Mouse (Mus musculus) brown adipose tissue, adult 24 weeks (tissue): ENCODE measurements around the gene Stim1. TPM values are rescaled to one million over a fixed set of nuclear protein-coding genes. Genes with fewer than 3 reads are reported as not detected.
A peak's percentile ranks its signal among the peaks of the same experiment; 100 is the strongest.

ENCODE experiments used
- H3K27ac ChIP-seq: fragments of 200-500 bp; replicated peaks from 2 replicates; pipeline ENCODE4 v1.5.1; 2012; ENCODE audit warnings: low read depth, mild to moderate bottlenecking, low read length
- H3K4me1 ChIP-seq: fragments of 200-500 bp; 2 replicates; pipeline ENCODE4 v1.6.1; 2012; ENCODE audit warnings: low read length, mixed read lengths; ENCODE audit not compliant: control insufficient read depth, insufficient read depth, insufficient read length
- H3K4me3 ChIP-seq: fragments of 200-500 bp; 2 replicates; pipeline ENCODE4 v1.5.1; 2012; ENCODE audit warnings: low read depth, mild to moderate bottlenecking, low read length, moderate library complexity; ENCODE audit not compliant: insufficient read depth
- polyA plus RNA-seq: library from polyadenylated mRNA; stranded (reverse); fragments of >200 nt; gene quantifications from 2 replicates; pipeline ENCODE4 v1.2.4, GENCODE M21; 2012; ENCODE audit not compliant: missing spikeins, insufficient read depth, insufficient read length

Stim1 gene
- polyA plus RNA-seq, 1 experiment = 52.6 TPM

DNA sequence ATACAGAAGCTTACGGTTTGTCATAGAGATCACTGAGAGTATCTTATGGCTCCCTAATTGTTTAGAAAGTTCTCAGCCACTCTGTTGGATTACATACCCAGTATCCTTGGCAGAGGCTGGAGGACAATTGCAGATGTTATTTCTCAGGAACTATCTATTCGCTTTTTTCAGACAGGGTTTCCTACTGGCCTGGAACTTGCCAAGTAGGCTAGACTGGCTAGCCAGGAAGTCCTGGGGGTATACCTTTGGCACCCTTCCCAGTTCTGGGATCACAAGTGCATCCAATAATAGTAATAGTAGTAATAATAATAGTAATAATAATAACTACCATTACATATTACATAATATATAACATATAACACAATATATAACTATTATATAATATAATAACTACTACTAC, 38.0 kb downstream of the Stim1 start:
- H3K4me1 ChIP-seq = peaks cover 12% of the 10 kb centered on the region; the same call in 1 of the 2 replicates

DNA sequence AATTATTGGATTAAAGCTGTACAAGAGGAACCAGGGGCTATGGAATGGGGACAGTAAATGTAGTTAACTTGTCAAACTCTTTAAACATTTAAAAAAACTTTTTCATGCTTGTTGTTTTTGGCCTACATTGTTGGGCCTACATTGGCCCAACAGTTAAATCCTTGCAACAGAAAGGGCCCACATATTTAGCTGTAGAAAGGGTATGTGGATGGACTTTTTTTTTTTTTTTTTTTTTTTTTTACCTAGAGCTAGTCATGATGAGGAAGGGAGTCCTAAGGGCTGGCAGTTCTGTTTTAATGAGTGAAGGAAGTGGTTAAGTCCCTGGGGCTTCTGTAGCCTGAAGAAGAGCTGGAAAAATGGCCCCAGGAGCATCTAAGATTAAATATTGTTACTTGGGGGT, 42.7 kb downstream of the Stim1 start:
- peaks cover 14% of the 10 kb centered on the region for H3K4me1 ChIP-seq
- peak overlapping the region; percentile 94 for H3K27ac ChIP-seq
- no peak overlapping the region for H3K4me3 ChIP-seq

More for the DNA sequence above, 38.0 kb downstream of the Stim1 start:
- no peak overlapping the region for H3K27ac ChIP-seq
- H3K4me3 ChIP-seq = no peak overlapping the region

DNA sequence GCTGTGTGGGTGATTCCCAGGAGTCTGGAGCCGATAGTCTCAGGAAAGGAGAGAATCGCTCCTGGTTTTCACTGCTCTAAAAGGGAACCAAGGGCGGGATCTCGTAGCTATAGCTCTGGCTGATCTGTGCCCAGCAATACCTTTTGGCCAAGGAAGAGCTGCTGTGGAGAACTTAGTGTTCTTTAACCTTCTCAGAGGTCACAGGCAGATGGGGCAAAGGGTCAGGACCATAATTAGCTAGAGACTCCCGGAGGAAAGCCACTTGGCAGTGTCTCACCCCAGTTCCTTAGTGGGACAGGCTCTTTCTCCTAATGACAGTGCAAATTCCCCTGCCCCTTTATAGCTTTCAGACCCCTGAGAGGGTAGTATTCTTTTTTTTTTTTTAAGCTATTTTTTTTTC, 43.2 kb downstream of the Stim1 start:
- Histone ChIP-seq H3K4me3 (no peak overlapping the region), H3K4me1 (peaks cover 17% of the 10 kb centered on the region), H3K27ac (peak overlapping the region; percentile 94)

DNA sequence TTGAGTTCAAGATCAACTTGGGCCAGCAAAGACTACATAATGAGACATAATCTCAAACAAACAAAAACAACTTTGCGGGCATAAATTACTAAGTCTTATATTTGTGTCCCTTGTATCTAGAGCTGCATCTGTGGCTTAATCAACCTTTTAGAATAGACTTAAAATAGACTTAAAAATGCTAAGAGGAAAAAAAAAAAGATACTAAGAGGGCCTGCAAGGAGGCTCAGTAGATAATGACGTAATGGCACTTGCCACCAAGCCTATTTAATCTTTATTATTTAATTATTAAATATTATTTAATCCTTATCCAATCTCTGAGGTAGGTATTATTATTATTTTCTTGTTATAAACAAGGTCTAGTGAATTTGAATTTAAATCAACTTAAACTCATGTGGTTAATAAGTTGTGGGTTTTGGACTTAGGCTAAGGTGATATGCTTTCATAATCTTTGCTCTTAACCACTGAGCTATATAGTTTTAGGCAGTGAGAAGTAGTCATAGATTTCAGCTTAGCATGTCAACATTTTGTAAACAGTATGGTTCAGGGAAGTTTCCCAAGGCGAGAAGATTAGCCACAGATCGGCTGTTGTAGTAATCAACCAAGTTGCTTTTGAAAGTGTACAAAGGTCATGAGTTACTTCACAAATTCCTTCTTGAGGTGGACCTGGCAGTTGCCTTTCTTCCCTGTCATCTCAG, 45.4 kb downstream of the Stim1 start:
- peaks cover 17% of the 10 kb centered on the region for H3K4me1 ChIP-seq
- no peak overlapping the region for H3K4me3 ChIP-seq
- peak overlapping the region; percentile 30; the same call in 1 of the 2 replicates for H3K27ac ChIP-seq

DNA sequence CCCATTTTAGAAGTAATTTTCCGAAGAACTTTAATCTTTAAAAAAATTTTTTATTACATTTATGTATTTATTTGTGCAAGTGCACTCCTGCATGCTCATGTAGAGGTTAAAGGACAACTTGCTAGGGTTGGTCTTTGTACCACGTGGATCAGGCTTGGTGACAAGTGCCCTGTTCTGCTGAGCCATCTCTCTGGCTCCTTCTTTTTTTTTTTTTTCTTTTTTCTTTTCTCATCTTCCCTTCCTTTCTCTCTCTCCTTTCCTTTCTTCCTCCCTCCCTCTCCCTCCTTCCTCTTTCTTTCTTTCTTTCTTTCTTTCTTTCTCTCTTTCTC, 45.9 kb downstream of the Stim1 start:
- Histone ChIP-seq H3K4me1 (peaks cover 17% of the 10 kb centered on the region), H3K4me3 (no peak overlapping the region), H3K27ac (peak overlapping the region; percentile 70)

DNA sequence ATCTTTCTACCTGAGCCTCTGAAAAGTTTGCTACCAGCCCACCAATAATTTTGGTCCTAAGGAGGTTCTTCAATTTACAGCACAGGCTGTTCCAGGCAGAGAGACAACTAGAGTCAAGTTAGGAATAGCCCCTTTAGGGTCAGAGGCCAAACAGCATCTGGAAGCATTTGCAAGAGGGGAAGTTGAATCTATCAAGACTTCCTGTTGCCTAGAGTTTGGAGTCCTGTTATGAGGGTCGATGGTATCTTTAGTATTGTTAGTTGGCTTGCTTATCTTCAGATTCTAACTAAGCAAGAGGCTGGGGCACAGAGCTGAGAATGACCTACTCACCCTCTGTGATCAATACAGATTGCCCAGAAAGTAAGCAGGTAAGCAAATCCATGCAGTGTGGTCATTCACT, 46.5 kb downstream of the Stim1 start:
- peak overlapping the region; percentile 84 for H3K27ac ChIP-seq
- no peak overlapping the region for H3K4me3 ChIP-seq
- peaks cover 17% of the 10 kb centered on the region for H3K4me1 ChIP-seq

DNA sequence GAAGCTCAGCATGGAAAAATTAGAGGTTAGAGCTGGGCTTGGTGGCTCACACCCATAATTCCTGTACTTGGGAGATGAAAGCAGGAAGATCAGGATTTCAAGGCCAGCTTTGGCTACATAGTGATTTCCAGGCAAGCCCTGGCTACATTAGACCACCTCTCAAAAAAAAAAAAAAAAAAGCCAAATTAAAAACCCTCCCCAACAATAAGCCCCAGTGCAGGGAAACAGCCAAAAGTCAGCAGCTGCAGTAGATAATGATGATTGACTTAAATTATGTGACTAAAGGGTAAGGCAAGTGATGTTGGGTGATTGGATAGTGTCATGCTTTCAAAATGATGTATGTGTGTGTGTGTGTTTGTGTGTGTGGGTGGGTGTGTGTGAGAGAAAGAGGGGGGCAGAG, 47.3 kb downstream of the Stim1 start:
- Histone ChIP-seq H3K4me3 (no peak overlapping the region), H3K27ac (peak overlapping the region; percentile 46), H3K4me1 (peaks cover 17% of the 10 kb centered on the region)

DNA sequence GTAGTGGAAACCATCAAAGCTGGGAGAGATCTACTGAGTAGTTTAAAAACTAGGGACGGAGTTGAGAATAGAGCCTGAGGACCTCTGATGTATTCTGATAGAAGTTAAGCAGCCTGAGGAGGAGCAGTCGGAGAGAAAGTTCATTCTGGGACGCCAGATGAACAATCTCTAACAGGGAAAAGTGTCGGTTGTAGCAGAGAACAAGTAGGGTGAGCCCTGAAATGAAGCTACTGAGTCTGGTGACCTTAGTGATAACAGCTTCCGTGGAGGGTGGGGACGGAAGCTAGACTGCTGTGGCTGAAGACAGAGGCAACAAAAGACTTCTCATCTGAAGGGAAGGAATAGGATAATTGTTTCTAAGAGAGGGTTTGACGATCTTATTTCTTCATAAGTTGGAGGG, 47.8 kb downstream of the Stim1 start:
- no peak overlapping the region for H3K4me3 ChIP-seq
- peaks cover 17% of the 10 kb centered on the region for H3K4me1 ChIP-seq
- H3K27ac ChIP-seq = no peak overlapping the region

DNA sequence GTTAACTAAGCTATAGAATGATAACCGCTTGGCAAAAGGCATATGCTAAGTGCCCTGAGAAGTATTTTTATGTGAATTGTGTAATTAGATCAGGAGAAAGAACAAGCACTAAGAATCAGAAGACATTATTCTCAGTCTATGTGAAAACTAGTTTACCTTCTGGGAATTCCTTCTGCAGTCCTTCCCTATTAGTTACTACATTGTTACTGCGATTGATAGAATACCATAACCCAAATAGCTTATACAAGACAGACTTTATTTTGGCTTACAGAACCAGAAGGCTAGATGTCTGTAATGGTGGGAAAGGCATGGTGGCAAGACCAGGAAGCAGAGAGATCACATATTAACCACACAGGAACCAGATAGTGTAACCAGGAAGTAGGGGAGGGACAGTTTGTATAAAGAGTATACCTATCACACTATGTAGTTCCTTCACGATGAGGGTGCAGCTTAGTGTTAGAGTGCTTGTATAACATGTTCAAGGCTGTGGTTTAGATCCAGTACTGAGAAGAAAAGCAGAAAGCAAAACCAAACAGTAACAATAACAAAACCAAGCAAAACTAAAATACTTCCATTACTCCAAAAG, 50.1 kb downstream of the Stim1 start:
- Histone ChIP-seq H3K4me1 (peaks cover 12% of the 10 kb centered on the region), H3K27ac (no peak overlapping the region), H3K4me3 (no peak overlapping the region)

DNA sequence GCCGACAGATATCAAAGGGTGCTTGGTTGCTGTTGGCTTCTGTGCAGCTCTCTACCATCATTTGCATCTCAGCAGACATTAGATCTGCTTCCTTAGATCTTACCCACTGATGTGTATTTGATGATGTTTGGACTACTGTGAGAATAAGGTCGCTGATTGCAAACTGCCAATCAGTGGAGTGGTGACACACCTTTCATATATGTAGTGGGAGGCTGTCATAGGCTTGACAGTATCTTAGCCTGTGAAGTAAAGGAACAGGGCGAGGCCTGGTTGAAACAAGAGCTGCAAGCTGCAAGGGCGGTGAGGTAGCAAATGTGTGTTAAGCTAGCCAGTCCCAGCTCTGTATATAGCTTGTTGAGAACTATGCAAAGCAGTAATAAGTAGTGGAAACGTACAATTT, 54.5 kb downstream of the Stim1 start:
- H3K27ac ChIP-seq = no peak overlapping the region
- no peak overlapping the region for H3K4me3 ChIP-seq
- peaks cover 2% of the 10 kb centered on the region; the same call in 1 of the 2 replicates for H3K4me1 ChIP-seq

DNA sequence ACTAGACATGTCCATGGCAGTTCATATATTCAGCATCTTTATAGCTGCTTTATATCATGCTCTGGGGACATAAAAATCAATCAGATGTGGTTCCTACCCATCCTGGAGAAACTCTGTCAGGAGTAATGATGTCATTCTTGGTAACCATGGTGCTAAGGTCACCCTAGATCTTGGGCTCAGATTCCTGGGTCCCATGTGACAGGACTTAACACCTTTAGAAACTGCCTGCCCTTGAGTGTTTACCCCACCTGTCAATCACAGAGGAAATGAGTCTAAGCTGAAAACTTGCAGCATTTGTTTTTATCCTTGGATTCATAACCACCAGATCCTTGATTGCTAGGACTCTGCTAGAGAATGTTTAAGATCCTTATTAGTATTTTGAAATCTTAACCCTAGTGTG, 58.7 kb downstream of the Stim1 start:
- Histone ChIP-seq H3K27ac (no peak overlapping the region), H3K4me3 (no peak overlapping the region), H3K4me1 (peaks cover 2% of the 10 kb centered on the region; the same call in 1 of the 2 replicates)

DNA sequence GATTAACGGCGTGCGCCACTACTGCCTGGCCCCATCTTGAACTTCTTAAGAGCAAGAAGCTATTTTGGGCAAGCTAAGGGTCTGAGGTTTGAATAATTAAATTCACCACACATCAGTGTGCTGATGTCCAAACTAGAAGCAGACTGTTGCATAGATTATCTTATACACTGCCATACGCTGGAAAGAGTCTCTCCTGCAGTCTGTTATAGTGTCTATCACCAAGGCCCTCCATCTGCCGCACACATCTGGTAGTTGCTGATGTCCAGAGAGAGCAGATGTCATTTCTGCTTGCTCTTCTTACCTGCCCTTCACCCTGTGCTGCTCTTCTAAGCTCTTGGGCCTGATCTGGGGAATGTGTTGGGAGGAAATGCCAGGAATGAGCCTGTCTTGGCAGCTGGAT, 62.7 kb downstream of the Stim1 start:
- no peaks in the 10 kb centered on the region; the same call in 1 of the 2 replicates for H3K4me1 ChIP-seq

DNA sequence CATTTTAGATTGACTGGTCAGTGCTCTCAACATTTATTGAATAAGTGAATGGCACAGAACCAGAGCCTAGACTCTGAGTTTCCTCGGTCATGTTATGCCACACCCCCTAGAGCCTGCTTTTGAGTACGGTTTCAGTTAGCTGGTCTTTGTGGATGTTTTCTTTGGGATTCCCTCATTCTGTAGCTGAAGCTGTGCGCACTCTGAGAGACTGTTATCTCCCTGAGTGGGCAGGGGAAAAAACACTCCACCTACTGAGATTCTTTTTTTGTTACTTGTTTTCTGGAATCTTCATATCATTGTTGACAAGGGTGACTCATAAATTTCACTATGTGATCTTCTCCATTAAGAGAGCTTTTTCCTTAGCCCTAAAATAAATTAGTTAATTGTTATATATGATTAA, 63.9 kb downstream of the Stim1 start:
- no peak overlapping the region for H3K27ac ChIP-seq
- H3K4me1 ChIP-seq = no peaks in the 10 kb centered on the region; the same call in 1 of the 2 replicates
- H3K4me3 ChIP-seq = no peak overlapping the region

More for the DNA sequence above, 62.7 kb downstream of the Stim1 start:
- Histone ChIP-seq H3K4me3 (no peak overlapping the region), H3K27ac (no peak overlapping the region)

DNA sequence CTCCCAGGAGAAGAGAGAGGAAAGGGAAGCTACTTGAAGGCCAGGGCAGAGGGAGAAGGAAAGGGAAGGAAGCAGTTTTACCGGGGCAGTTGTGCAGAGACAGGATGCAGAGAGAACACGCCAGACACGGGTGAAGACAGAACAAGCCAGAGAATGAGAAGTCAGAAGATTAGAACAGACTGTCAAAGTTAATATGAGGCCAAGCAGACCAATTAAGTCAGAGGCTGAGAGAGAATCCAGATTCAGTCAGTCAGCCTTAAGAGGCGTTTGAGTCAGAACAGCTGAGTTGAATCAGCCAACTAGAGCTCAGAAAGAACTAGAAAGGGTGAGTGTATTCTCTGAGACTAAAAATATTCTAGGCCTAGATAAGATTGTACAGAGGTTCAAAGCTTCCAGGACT, 66.1 kb downstream of the Stim1 start:
- no peak overlapping the region for H3K27ac ChIP-seq
- H3K4me1 ChIP-seq = peaks cover 2% of the 10 kb centered on the region; the same call in 1 of the 2 replicates
- H3K4me3 ChIP-seq = no peak overlapping the region

DNA sequence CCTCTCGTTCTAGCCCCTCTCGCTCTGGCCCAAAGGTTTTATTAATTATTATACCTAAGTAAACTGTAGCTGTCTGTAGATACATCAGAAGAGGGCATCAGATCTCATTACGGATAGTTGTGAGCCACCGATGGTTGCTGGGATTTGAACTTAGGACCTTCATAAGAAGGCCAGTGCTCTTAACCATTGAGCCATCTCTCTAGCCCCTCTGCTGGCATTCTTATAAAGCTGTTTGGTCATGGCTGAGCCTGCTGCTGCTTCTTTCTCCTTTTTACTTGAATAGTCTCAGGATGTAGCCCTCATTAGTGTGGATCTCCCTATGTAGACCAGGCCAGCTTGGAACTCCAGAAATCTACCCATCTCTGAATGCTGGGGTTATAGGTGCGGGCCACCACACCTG, 69.7 kb downstream of the Stim1 start:
- no peak overlapping the region for H3K4me3 ChIP-seq
- peaks cover 4% of the 10 kb centered on the region; the same call in 1 of the 2 replicates for H3K4me1 ChIP-seq
- 0 out of 2 replicates have a peak overlapping the region, but pooled peaks have one; percentile 22 for H3K27ac ChIP-seq

DNA sequence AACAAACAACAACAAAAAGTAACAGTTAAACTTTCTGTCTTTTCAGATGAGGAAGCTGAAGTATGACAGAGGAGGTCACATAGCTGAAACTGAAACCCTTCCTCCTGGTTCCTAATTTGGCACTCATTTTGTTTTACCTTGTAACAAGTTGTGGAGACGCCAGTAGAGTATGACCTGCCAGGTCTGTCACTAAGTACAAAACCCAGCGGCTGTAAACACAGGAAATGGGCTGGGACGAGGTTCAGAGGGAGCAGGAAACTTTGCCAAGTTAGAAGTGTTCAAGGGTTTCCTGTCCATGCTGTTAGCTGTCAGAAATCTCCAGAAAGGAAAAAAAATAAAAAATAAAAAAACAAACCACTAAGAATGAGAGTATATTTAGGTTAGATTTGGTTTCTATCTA, 70.3 kb downstream of the Stim1 start:
- Histone ChIP-seq H3K4me1 (peaks cover 4% of the 10 kb centered on the region; the same call in 1 of the 2 replicates), H3K4me3 (no peak overlapping the region), H3K27ac (no peak overlapping the region)
